Mouse (Mus musculus): ENCODE measurements around the gene Slc11a1.

DNA sequence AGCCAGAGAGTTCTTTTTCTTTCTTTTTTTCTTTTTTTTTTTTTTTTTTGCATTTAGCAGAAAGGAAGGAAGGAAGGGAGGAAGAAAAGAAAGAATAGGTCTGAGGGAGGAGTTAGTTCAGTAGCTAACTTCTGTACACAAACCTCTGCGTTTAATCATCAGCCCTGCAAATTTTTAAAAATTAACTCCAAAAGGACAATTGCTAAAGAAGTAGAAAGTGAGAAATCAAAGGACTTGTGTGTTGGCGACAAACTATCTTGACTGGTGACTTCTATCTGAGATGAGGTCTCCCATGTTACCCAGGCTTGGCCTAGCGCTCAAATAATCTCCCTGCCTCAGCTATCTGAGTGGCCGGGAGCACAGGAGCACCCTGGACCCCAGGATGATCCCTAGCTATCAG is 29.2 kb downstream of the Slc11a1 start:
- no peak for TF ChIP-seq POLR2A (IDR thresholded peaks at IDR 0.05; ENCODE audit: low read depth, low read length)
- TF ChIP-seq CTCF (IDR thresholded peaks at IDR 0.05; ENCODE audit: extremely low read depth, insufficient read length, insufficient replicate concordance, low read depth, low read length), result no peak
